Mouse (Mus musculus): ENCODE results near the gene Inhbc. TPM values are rescaled to one million over a fixed set of nuclear protein-coding genes. Genes with fewer than 3 reads are reported as not detected.

The Inhbc gene
- total and polyA plus RNA-seq, 3 experiments = not detected

DNA sequence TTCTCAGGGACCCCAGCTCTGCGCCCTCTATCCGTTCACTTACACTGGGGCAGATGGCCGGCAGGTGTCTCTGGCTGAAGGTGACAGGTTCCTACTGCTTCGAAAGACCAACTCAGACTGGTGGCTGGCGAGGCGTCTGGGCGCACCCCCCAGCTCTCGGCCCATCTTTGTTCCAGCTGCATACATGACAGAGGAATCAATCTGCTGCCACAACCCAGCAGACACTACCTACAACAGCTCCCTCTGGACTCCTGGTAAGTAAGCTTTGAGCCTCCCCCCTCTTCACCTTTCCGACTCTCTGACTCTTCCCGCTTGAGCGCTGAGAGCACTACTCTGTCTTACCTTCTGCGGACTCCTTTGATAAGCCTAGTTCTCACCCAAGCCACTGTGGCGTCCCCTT is 48.1 kb downstream of the Inhbc start:
- no peak for TF ChIP-seq TCF12 (IDR thresholded peaks at IDR 0.05; ENCODE audit: low read depth, low read length)
- TF ChIP-seq ZNF384 (IDR thresholded peaks at IDR 0.05; ENCODE audit: low read depth, low read length) = no peak
- no peak for TF ChIP-seq UBTF (IDR thresholded peaks at IDR 0.05; ENCODE audit: borderline replicate concordance, insufficient read depth, low read depth, low read length)
- no peak for TF ChIP-seq USF2 (IDR thresholded peaks at IDR 0.05; ENCODE audit: borderline replicate concordance in 1 of 2, insufficient read depth in 1 of 2, low read depth in 1 of 2, low read length in 2 of 2)
- TF ChIP-seq ZC3H11A (IDR thresholded peaks at IDR 0.05; ENCODE audit: low read depth, low read length) = no peak
- no peak for TF ChIP-seq HCFC1 (IDR thresholded peaks at IDR 0.05; ENCODE audit: low read depth, low read length)
- TF ChIP-seq USF1 (IDR thresholded peaks at IDR 0.05; ENCODE audit: low read depth, low read length) = no peak
- no peak for TF ChIP-seq RCOR1 (IDR thresholded peaks at IDR 0.05; ENCODE audit: low read depth, low read length)
- TF ChIP-seq JUND (IDR thresholded peaks at IDR 0.05; ENCODE audit: low read depth, low read length) = no peak
- TF ChIP-seq NELFE (IDR thresholded peaks at IDR 0.05; ENCODE audit: low read depth, low read length) = no peak
- TF ChIP-seq CTCF (IDR thresholded peaks at IDR 0.05 in 2 of 3, conservative IDR thresholded peaks at IDR 0.05 in 1 of 3; ENCODE audit: control insufficient read depth in 1 of 3, insufficient read depth in 1 of 3, low read depth in 2 of 3, low read length in 3 of 3, poor library complexity in 1 of 3, severe bottlenecking in 1 of 3) = no peak
- no peak for TF ChIP-seq POLR2AphosphoS5 (IDR thresholded peaks at IDR 0.05; ENCODE audit: borderline replicate concordance, low read depth, low read length)
- no peak for TF ChIP-seq ZMIZ1 (IDR thresholded peaks at IDR 0.05; ENCODE audit: low read depth, low read length)
- TF ChIP-seq TBP (IDR thresholded peaks at IDR 0.05; ENCODE audit: low read depth, low read length) = no peak
- TF ChIP-seq MEF2A (IDR thresholded peaks at IDR 0.05; ENCODE audit: extremely low read depth, insufficient replicate concordance, low read depth, low read length, poor library complexity, severe bottlenecking) = no peak
- no peak for TF ChIP-seq NRF1 (IDR thresholded peaks at IDR 0.05; ENCODE audit: insufficient read depth, low read depth, low read length, poor library complexity, severe bottlenecking)
- no peak for TF ChIP-seq MXI1 (IDR thresholded peaks at IDR 0.05; ENCODE audit: low read depth, low read length)
- TF ChIP-seq CHD1 (IDR thresholded peaks at IDR 0.05; ENCODE audit: low read depth, low read length) = no peak
- TF ChIP-seq MYB (IDR thresholded peaks at IDR 0.05; ENCODE audit: low read depth, low read length) = no peak
- Histone ChIP-seq H3K27ac (ENCODE audit: control insufficient read depth, low read depth, low read length) (no peak overlapping the region), H3K4me1 (ENCODE audit: control insufficient read depth in 1 of 2, insufficient read depth in 2 of 2, low read length in 2 of 2) (peaks cover 15 to 26% of the 10 kb centered on the region in 2 experiments), H3K36me3 (ENCODE audit: control insufficient read depth in 1 of 2, insufficient read depth in 2 of 2, low read length in 2 of 2) (peaks cover 0 to 15% of the 10 kb centered on the region in 2 experiments; a peak in 2 of 4 replicates), H3K4me3 (ENCODE audit: control insufficient read depth in 1 of 2, insufficient read depth in 1 of 2, low read depth in 2 of 2, low read length in 2 of 2) (no peak overlapping the region), H3K79me2 (ENCODE audit: control insufficient read depth, insufficient read depth, low read length, poor library complexity) (peaks cover 2% of the 10 kb centered on the region; the same call in 1 of the 2 replicates), H3K9ac (ENCODE audit: control insufficient read depth, low read depth, low read length, poor library complexity, severe bottlenecking) (no peak overlapping the region), H3K9me3 (replicated peaks; ENCODE audit: insufficient read depth, low read length) (no peaks in the 10 kb centered on the region), H3K27me3 (ENCODE audit: control insufficient read depth in 1 of 2, insufficient read depth in 2 of 2, low read length in 2 of 2) (no peaks in the 10 kb centered on the region)
- no peak for DNase-seq (ENCODE audit: low read depth, low spot score)

- H3K27ac ChIP-seq (ENCODE audit: control insufficient read depth, low read depth, low read length) = no peak within 1 kb of the TSS; the same call in 1 of the 2 replicates
- H3K27me3 ChIP-seq (ENCODE audit: control insufficient read depth in 1 of 2, insufficient read depth in 2 of 2, low read length in 2 of 2) = no peaks in the 10 kb centered on the region
- H3K36me3 ChIP-seq (ENCODE audit: control insufficient read depth in 1 of 2, insufficient read depth in 2 of 2, low read length in 2 of 2) = peaks cover 0 to 19% of the 10 kb centered on the region in 2 experiments; a peak in 2 of 4 replicates
- H3K9me3 ChIP-seq (replicated peaks; ENCODE audit: insufficient read depth, low read length) = no peaks in the 10 kb centered on the region
- TF ChIP-seq CHD1 (IDR thresholded peaks at IDR 0.05; ENCODE audit: low read depth, low read length) (no peak), ETS1 (IDR thresholded peaks at IDR 0.05; ENCODE audit: low read depth, low read length) (no peak), E2F4 (IDR thresholded peaks at IDR 0.05; ENCODE audit: borderline replicate concordance, low read depth, low read length) (no peak), SMC3 (IDR thresholded peaks at IDR 0.05; ENCODE audit: low read depth, low read length) (no peak), HCFC1 (IDR thresholded peaks at IDR 0.05; ENCODE audit: low read depth, low read length) (no peak), JUND (IDR thresholded peaks at IDR 0.05; ENCODE audit: low read depth, low read length) (no peak), ZC3H11A (IDR thresholded peaks at IDR 0.05; ENCODE audit: low read depth, low read length) (no peak)
- peak within 1 kb of the TSS; percentile 71 for H3K9ac ChIP-seq (ENCODE audit: control insufficient read depth, low read depth, low read length, poor library complexity, severe bottlenecking)
- H3K4me1 ChIP-seq (ENCODE audit: control insufficient read depth in 1 of 2, insufficient read depth in 2 of 2, low read length in 2 of 2) = peaks cover 15 to 30% of the 10 kb centered on the region in 2 experiments
- no peak for DNase-seq (ENCODE audit: low read depth, low spot score)
- H3K79me2 ChIP-seq (ENCODE audit: control insufficient read depth, insufficient read depth, low read length, poor library complexity) = peaks cover 2% of the 10 kb centered on the region; the same call in 1 of the 2 replicates
- H3K4me3 ChIP-seq (ENCODE audit: control insufficient read depth in 1 of 2, insufficient read depth in 1 of 2, low read depth in 2 of 2, low read length in 2 of 2) = no peak within 1 kb of the TSS
Observed at GRCm38 (mm10) chr10:127321621-127322020, 48.6 kb downstream of the Inhbc start, which contains the start of gene Arhgap9. TSS of gene Arhgap9 (plus strand) at chr10:127321964.
